Mouse (Mus musculus) liver, embryonic 13.5 days (tissue): ENCODE measurements around the gene Crabp2. TPM values are rescaled to one million over a fixed set of nuclear protein-coding genes. Genes with fewer than 3 reads are reported as not detected.

Source experiments
- ATAC-seq: fragments of 200-750 bp; cut with Nextera tagmentation; 2 replicates; pipeline ENCODE4 v1.8.0; 2017; ENCODE audit warnings: low read depth, mild to moderate bottlenecking, moderate number of reproducible peaks, moderate library complexity
- DNase-seq: peaks from one replicate; pipeline ENCODE4 v3.0.0; 2022
- H3K27ac ChIP-seq: fragments of 300-500 bp; sonication (generic); 2 replicates; pipeline ENCODE4 v1.5.1; 2015; ENCODE audit warnings: moderate library complexity, mild to moderate bottlenecking, inconsistent platforms
- H3K27me3 ChIP-seq: fragments of 300-500 bp; sonication (generic); 2 replicates; pipeline ENCODE4 v1.6.1; 2015; ENCODE audit warnings: mild to moderate bottlenecking, inconsistent platforms
- H3K36me3 ChIP-seq: fragments of 300-500 bp; sonication (generic); 2 replicates; pipeline ENCODE4 v1.6.1; 2015; ENCODE audit warnings: mild to moderate bottlenecking, inconsistent platforms
- H3K4me1 ChIP-seq: fragments of 300-500 bp; sonication (generic); replicated peaks from 2 replicates; pipeline ENCODE4 v1.6.1; 2015; ENCODE audit warnings: inconsistent platforms
- H3K4me2 ChIP-seq: fragments of 300-500 bp; sonication (generic); 2 replicates; pipeline ENCODE4 v1.6.1; 2015; ENCODE audit warnings: inconsistent platforms, mild to moderate bottlenecking, moderate library complexity
- H3K4me3 ChIP-seq: fragments of 300-500 bp; sonication (generic); replicated peaks from 2 replicates; pipeline ENCODE4 v1.5.1; 2015; ENCODE audit warnings: mild to moderate bottlenecking, inconsistent platforms
- H3K9ac ChIP-seq: fragments of 300-500 bp; sonication (generic); 2 replicates; pipeline ENCODE4 v1.6.1; 2015; ENCODE audit warnings: mild to moderate bottlenecking, inconsistent platforms
- H3K9me3 ChIP-seq: fragments of 300-500 bp; sonication (generic); replicated peaks from 2 replicates; pipeline ENCODE4 v1.6.1; 2016; ENCODE audit warnings: inconsistent platforms
- WGBS: fragments of 180-500 bp; shearing (Covaris S2); methylation state at CpG from one replicate; pipeline ENCODE4 v1.1.7; 2015; ENCODE audit not compliant: insufficient replicate concordance; 5-methylcytosine and 5-hydroxymethylcytosine counted together
- polyA plus RNA-seq: library from polyadenylated mRNA; unstranded; fragments of >200 nt; fragmentation: Nextera tagmentation; extraction: Ambion mirVana; gene quantifications from 2 replicates; pipeline ENCODE4 v1.2.1, GENCODE M21; 2015

Gene Crabp2
- polyA plus RNA-seq, 1 experiment from 2014 or later = 2.3 TPM

GRCm38 (mm10) chr3:87946541-87946860 lies 2.0 kb upstream of the Crabp2 start:
- 38% methylated on average over 1 of the region's 1 CpGs for WGBS

GRCm38 (mm10) chr3:87947056-87947810 lies 1.2 kb upstream of the Crabp2 start:
- no peaks in the 10 kb centered on the region for H3K9me3 ChIP-seq
- H3K4me1 ChIP-seq = peaks cover 35% of the 10 kb centered on the region
- DNase-seq (no peak), ATAC-seq (no peak)
- H3K4me3 ChIP-seq = peak overlapping the region; percentile 22; the same call in 1 of the 2 replicates
- 4% methylated on average over 26 of the region's 26 CpGs for WGBS
- H3K36me3 ChIP-seq = peaks cover 7% of the 10 kb centered on the region
- peak overlapping the region; percentile 50 for H3K4me2 ChIP-seq
- H3K27ac ChIP-seq = no peak overlapping the region
- H3K27me3 ChIP-seq = peaks cover 81% of the 10 kb centered on the region
- no peak overlapping the region for H3K9ac ChIP-seq

More at GRCm38 (mm10) chr3:87946541-87946860, 2.0 kb upstream of the Crabp2 start:
- no peak overlapping the region for H3K9ac ChIP-seq
- ATAC-seq (no peak), DNase-seq (no peak)
- H3K4me2 ChIP-seq = no peak overlapping the region
- no peak overlapping the region for H3K27ac ChIP-seq
- no peak overlapping the region for H3K4me3 ChIP-seq
- peaks cover 32% of the 10 kb centered on the region for H3K4me1 ChIP-seq
- peaks cover 14% of the 10 kb centered on the region for H3K36me3 ChIP-seq
- no peaks in the 10 kb centered on the region for H3K9me3 ChIP-seq
- H3K27me3 ChIP-seq = peaks cover 74% of the 10 kb centered on the region

GRCm38 (mm10) chr3:87947811-87948199 lies 661 bp upstream of the Crabp2 start:
- peaks cover 3% of the 10 kb centered on the region for H3K36me3 ChIP-seq
- H3K4me3 ChIP-seq = peak overlapping the region; percentile 22; the same call in 1 of the 2 replicates
- no peak overlapping the region for H3K27ac ChIP-seq
- ATAC-seq (no peak), DNase-seq (no peak)
- H3K9ac ChIP-seq = no peak overlapping the region
- no peaks in the 10 kb centered on the region for H3K9me3 ChIP-seq
- WGBS = 0% methylated on average over 15 of the region's 17 CpGs
- H3K27me3 ChIP-seq = peaks cover 87% of the 10 kb centered on the region
- peaks cover 38% of the 10 kb centered on the region for H3K4me1 ChIP-seq
- peak overlapping the region; percentile 50 for H3K4me2 ChIP-seq

GRCm38 (mm10) chr3:87949266-87949954 lies 944 bp downstream of the Crabp2 start:
- Histone ChIP-seq H3K4me2 (no peak overlapping the region), H3K9ac (no peak overlapping the region), H3K36me3 (no peaks in the 10 kb centered on the region), H3K9me3 (no peaks in the 10 kb centered on the region), H3K27ac (no peak overlapping the region), H3K4me3 (no peak overlapping the region), H3K27me3 (peaks cover 100% of the 10 kb centered on the region), H3K4me1 (peaks cover 38% of the 10 kb centered on the region)
- ATAC-seq (no peak), DNase-seq (no peak)
- WGBS = 12% methylated on average over 16 of the region's 16 CpGs

GRCm38 (mm10) chr3:87949955-87950515 lies 1.6 kb downstream of the Crabp2 start:
- Histone ChIP-seq H3K36me3 (no peaks in the 10 kb centered on the region), H3K27me3 (peaks cover 100% of the 10 kb centered on the region), H3K4me1 (peaks cover 38% of the 10 kb centered on the region), H3K27ac (no peak overlapping the region), H3K9ac (no peak overlapping the region), H3K4me2 (0 out of 2 replicates have a peak overlapping the region, but pooled peaks have one; percentile 4), H3K4me3 (no peak overlapping the region), H3K9me3 (no peaks in the 10 kb centered on the region)
- DNase-seq = no peak
- WGBS = 9% methylated on average over 13 of the region's 13 CpGs
- no peak for ATAC-seq

- H3K4me2 ChIP-seq = peak overlapping the region; percentile 35
- 13% methylated on average over 12 of the region's 12 CpGs for WGBS
- no peak overlapping the region for H3K4me3 ChIP-seq
- no peaks in the 10 kb centered on the region for H3K9me3 ChIP-seq
- ATAC-seq (no peak), DNase-seq (no peak)
- no peak overlapping the region for H3K27ac ChIP-seq
- H3K36me3 ChIP-seq = no peaks in the 10 kb centered on the region
- peaks cover 97% of the 10 kb centered on the region for H3K27me3 ChIP-seq
- peaks cover 37% of the 10 kb centered on the region for H3K4me1 ChIP-seq
- H3K9ac ChIP-seq = no peak overlapping the region
Measured at GRCm38 (mm10) chr3:87951946-87952345, 3.5 kb downstream of the Crabp2 start.

- Histone ChIP-seq H3K4me1 (peaks cover 32% of the 10 kb centered on the region), H3K27ac (no peak overlapping the region), H3K9ac (no peak overlapping the region), H3K4me3 (peak overlapping the region; percentile 9; the same call in 1 of the 2 replicates), H3K36me3 (no peaks in the 10 kb centered on the region), H3K27me3 (peaks cover 95% of the 10 kb centered on the region), H3K4me2 (peak overlapping the region; percentile 35), H3K9me3 (no peaks in the 10 kb centered on the region)
- no peak for DNase-seq
- no peak for ATAC-seq
- 1% methylated on average over 5 of the region's 5 CpGs for WGBS
Measured at GRCm38 (mm10) chr3:87952440-87952839, 4.0 kb downstream of the Crabp2 start.

- DNase-seq = no peak
- no peak overlapping the region for H3K27ac ChIP-seq
Measured at GRCm38 (mm10) chr3:87958056-87958455, 9.6 kb downstream of the Crabp2 start.

GRCm38 (mm10) chr3:87958476-87958875 lies 10.0 kb downstream of the Crabp2 start:
- H3K4me1 ChIP-seq = peaks cover 8% of the 10 kb centered on the region
- no peak overlapping the region for H3K9ac ChIP-seq
- DNase-seq (no peak), ATAC-seq (no peak)
- H3K27me3 ChIP-seq = peaks cover 75% of the 10 kb centered on the region
- no peak overlapping the region for H3K4me3 ChIP-seq
- no peak overlapping the region for H3K4me2 ChIP-seq
- 44% methylated on average over 4 of the region's 4 CpGs for WGBS
- H3K36me3 ChIP-seq = no peaks in the 10 kb centered on the region
- H3K27ac ChIP-seq = no peak overlapping the region
- H3K9me3 ChIP-seq = no peaks in the 10 kb centered on the region

More at GRCm38 (mm10) chr3:87958056-87958455, 9.6 kb downstream of the Crabp2 start:
- Histone ChIP-seq H3K27me3 (peaks cover 75% of the 10 kb centered on the region), H3K4me2 (no peak overlapping the region), H3K36me3 (no peaks in the 10 kb centered on the region), H3K9me3 (no peaks in the 10 kb centered on the region), H3K4me3 (no peak overlapping the region), H3K4me1 (peaks cover 8% of the 10 kb centered on the region), H3K9ac (no peak overlapping the region)
- ATAC-seq = no peak
- 37% methylated on average over 1 of the region's 1 CpGs for WGBS

GRCm38 (mm10) chr3:87958967-87959366 lies 10.5 kb downstream of the Crabp2 start:
- H3K27ac ChIP-seq = no peak overlapping the region
- H3K9ac ChIP-seq = no peak overlapping the region
- H3K9me3 ChIP-seq = no peaks in the 10 kb centered on the region
- no peaks in the 10 kb centered on the region for H3K36me3 ChIP-seq
- H3K4me1 ChIP-seq = peaks cover 8% of the 10 kb centered on the region
- no peak for ATAC-seq
- peaks cover 70% of the 10 kb centered on the region for H3K27me3 ChIP-seq
- H3K4me3 ChIP-seq = no peak overlapping the region
- no peak overlapping the region for H3K4me2 ChIP-seq
- 35% methylated on average over 1 of the region's 1 CpGs for WGBS
- DNase-seq = no peak

- no peak for ATAC-seq
- WGBS = 38% methylated on average over 7 of the region's 7 CpGs
- no peak overlapping the region for H3K4me3 ChIP-seq
- peaks cover 66% of the 10 kb centered on the region for H3K27me3 ChIP-seq
- no peaks in the 10 kb centered on the region for H3K36me3 ChIP-seq
- no peaks in the 10 kb centered on the region for H3K9me3 ChIP-seq
- H3K9ac ChIP-seq = no peak overlapping the region
- H3K4me1 ChIP-seq = peaks cover 8% of the 10 kb centered on the region
- no peak overlapping the region for H3K27ac ChIP-seq
- no peak for DNase-seq
- no peak overlapping the region for H3K4me2 ChIP-seq
Measured at GRCm38 (mm10) chr3:87959371-87959770, 10.9 kb downstream of the Crabp2 start.
